Mouse (Mus musculus): ENCODE measurements around the gene Ikbip.

- TF ChIP-seq POLR2A (IDR thresholded peaks at IDR 0.05; ENCODE audit: insufficient read depth, low read depth, low read length) (no peak), CTCF (IDR thresholded peaks at IDR 0.05) (peak; percentile 88), EP300 (IDR thresholded peaks at IDR 0.05; ENCODE audit: insufficient read depth, low read depth, low read length) (no peak)
Measured at GRCm38 (mm10) chr10:91141564-91141963, 58.8 kb downstream of the Ikbip start.

All from heart, adult 2 months (tissue).